ENCODE assay signal across 13 mouse cellular contexts in the genomic region with DNA sequence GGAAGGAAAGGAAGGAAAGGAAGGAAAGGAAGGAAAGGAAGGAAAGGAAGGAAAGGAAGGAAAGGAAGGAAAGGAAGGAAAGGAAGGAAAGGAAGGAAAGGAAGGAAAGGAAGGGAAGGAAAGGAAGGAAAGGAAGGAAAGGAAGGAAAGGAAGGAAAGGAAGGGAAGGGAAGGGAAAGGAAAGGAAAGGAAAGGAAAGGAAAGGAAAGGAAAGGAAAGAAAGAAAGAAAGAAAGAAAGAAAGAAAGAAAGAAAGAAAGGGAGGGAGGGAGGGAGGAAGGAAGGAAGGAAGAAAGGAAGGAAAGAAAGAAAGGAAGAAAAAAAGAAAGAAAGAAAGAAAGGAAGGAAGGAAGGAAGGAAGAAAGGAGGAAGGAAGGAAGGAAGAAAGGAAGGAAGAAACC. TPM values are rescaled to one million over a fixed set of nuclear protein-coding genes. Genes with fewer than 3 reads are reported as not detected.
DNase-seq lines count a peak whose midpoint lies in the region.
"Had no signal": no experiment of that assay in that cellular context is flagged by ENCODE, and none has a peak within 500 bp of the region (broad histone marks: within the 10 kb centered on the region; RNA-seq: fewer than 3 reads in every experiment).

No protein-coding gene starts in this region.

- DNase-seq in adrenal gland, postnatal 10 days = peak; percentile 14
- DNase-seq in cerebellum, postnatal 4 days (ENCODE audit: low spot score in 2 of 2) = peak; percentile 15 to 55
- DNase-seq in gastrocnemius, postnatal 10 days = peak; percentile 41

RNA-seq across cellular contexts. Expression of a gene that starts 12.8 kb away (rescaled TPM):
- 1 to 10 TPM; 5.9 to 8.7 TPM for total RNA-seq in adrenal gland, postnatal 10 days (2021)
- total RNA-seq in gastrocnemius, postnatal 10 days (2021) = 1 to 10 TPM; 5.0 to 6.3 TPM

RNA-seq across cellular contexts. Expression of a gene that starts 27.5 kb away (rescaled TPM):
- total RNA-seq in adrenal gland, postnatal 10 days (2021) = 1 to 10 TPM; 7.6 to 9.9 TPM
- total RNA-seq in gastrocnemius, postnatal 10 days (2021) = 1 to 10 TPM; 5.3 to 7.7 TPM

RNA-seq across cellular contexts. Expression of a gene that starts 47.4 kb away (rescaled TPM):
- total RNA-seq in adrenal gland, postnatal 10 days (2021) = not detected
- total RNA-seq in gastrocnemius, postnatal 10 days (2021) = not detected
- total RNA-seq: adrenal gland, adult 18-20 months; adrenal gland, adult 2 months; adrenal gland, adult 8-10 months; adrenal gland, postnatal 14 days; adrenal gland, postnatal 25 days; adrenal gland, postnatal 36 days; adrenal gland, postnatal 4 days; CH12.LX; ES-E14; MEL had no signal

RNA-seq across cellular contexts. Expression of a gene that starts 54.8 kb away (rescaled TPM):
- total RNA-seq in adrenal gland, postnatal 10 days (2021) = 1 to 10 TPM; 4.4 TPM
- 1 to 10 TPM; 2.5 to 3.0 TPM for total RNA-seq in gastrocnemius, postnatal 10 days (2021)
